Mouse (Mus musculus) forebrain, postnatal 0 days (tissue): ENCODE results near the gene Grtp1. TPM values are rescaled to one million over a fixed set of nuclear protein-coding genes. Genes with fewer than 3 reads are reported as not detected.

Experiments
- ATAC-seq: fragments of 200-750 bp; cut with Nextera tagmentation; 2 replicates; pipeline ENCODE4 v1.8.0; 2017; ENCODE audit warnings: mild to moderate bottlenecking, moderate library complexity
- DNase-seq: peaks from one replicate; pipeline ENCODE4 v3.0.0-alpha.2; 2015
- H3K27ac ChIP-seq: fragments of 300-500 bp; sonication (generic); 2 replicates; pipeline ENCODE4 v1.5.1; 2014; ENCODE audit warnings: low read depth, mild to moderate bottlenecking, antibody characterized with exemption, low read length, moderate library complexity, mixed read lengths
- H3K27me3 ChIP-seq: fragments of 300-500 bp; sonication (generic); 2 replicates; pipeline ENCODE4 v1.6.1; 2014; ENCODE audit warnings: mild to moderate bottlenecking, low read length, mixed read lengths; ENCODE audit not compliant: insufficient read depth
- H3K36me3 ChIP-seq: fragments of 300-500 bp; sonication (generic); 2 replicates; pipeline ENCODE4 v1.6.1; 2014; ENCODE audit warnings: mild to moderate bottlenecking, moderate library complexity; ENCODE audit not compliant: insufficient read depth
- H3K4me1 ChIP-seq: fragments of 300-500 bp; sonication (generic); 2 replicates; pipeline ENCODE4 v1.6.1; 2014; ENCODE audit warnings: antibody characterized with exemption; ENCODE audit not compliant: insufficient read depth
- H3K4me2 ChIP-seq: fragments of 300-500 bp; sonication (generic); 2 replicates; pipeline ENCODE4 v1.6.1; 2014; ENCODE audit warnings: low read depth, mild to moderate bottlenecking, moderate library complexity
- H3K4me3 ChIP-seq: fragments of 300-500 bp; sonication (generic); 2 replicates; pipeline ENCODE4 v1.5.1; 2014; ENCODE audit warnings: low read depth, low read length, mixed read lengths
- H3K9ac ChIP-seq: fragments of 300-500 bp; sonication (generic); 2 replicates; pipeline ENCODE4 v1.6.1; 2014; ENCODE audit warnings: mild to moderate bottlenecking
- H3K9me3 ChIP-seq: fragments of 300-500 bp; sonication (generic); 2 replicates; pipeline ENCODE4 v1.6.1; 2016; ENCODE audit warnings: low read length
- CTCF ChIP-seq: sonication (generic); IDR thresholded peaks from 2 replicates; pipeline ENCODE4 v1.5.1; 2016; ENCODE audit warnings: antibody characterized with exemption, control low read depth, low read depth
- WGBS: fragments of 180-500 bp; shearing (Covaris S2); extraction: QIAGEN DNeasy Blood & Tissue Kit; methylation state at CpG from one replicate; pipeline ENCODE4 v1.1.7; 2014; 5-methylcytosine and 5-hydroxymethylcytosine counted together
- polyA plus RNA-seq: library from polyadenylated mRNA; unstranded; fragments of >200 nt; fragmentation: Nextera tagmentation; extraction: Ambion mirVana; gene quantifications from 2 replicates; pipeline ENCODE4 v1.2.1, GENCODE M21; 2015
- total RNA-seq: library from RNA; depleted of rRNA; stranded (reverse); fragments of >200 nt; gene quantifications from 2 replicates; pipeline ENCODE4 v1.2.3, GENCODE M21; 2014

The Grtp1 gene
- total and polyA plus RNA-seq, 2 experiments from 2014 or later, result 10.8 to 17.2 TPM

DNA sequence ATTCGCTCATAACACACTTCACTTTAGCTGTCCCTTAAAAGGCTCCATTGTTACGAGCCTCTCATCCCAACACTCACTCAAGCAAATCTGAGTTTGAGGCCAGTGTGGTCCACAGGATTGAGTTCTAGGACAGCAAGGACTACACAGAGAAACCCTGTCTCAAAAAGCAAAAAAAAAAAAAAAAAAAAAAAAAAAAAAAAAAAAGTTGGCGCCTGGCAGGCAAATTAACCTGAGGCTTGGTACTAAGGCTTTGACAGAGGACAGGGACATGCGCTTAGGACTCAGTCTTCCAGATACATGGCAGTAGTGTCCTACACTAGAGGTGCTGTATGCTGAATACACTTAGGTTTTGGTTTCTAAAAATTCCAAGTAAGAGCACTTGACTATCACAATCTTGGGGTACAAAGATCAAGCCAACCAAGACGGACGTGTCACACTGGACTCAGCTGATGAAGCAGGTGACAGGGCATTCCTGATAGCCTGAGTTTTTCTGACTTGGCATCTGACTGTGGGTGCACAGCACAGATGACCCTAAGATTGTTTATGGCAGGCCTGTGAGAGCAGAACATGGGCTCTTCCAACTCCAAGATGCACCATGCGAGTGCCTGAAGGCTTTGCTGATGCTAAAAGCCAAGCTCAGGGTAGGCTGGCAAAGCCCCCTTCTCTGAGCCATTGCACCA is 23.1 kb downstream of the Grtp1 start:
- no peak overlapping the region for H3K9ac ChIP-seq
- TF ChIP-seq CTCF, result no peak
- H3K9me3 ChIP-seq, result no peaks in the 10 kb centered on the region
- peaks cover 63% of the 10 kb centered on the region for H3K36me3 ChIP-seq
- H3K27ac ChIP-seq, result no peak overlapping the region
- H3K4me1 ChIP-seq, result no peaks in the 10 kb centered on the region
- ATAC-seq (no peak), DNase-seq (no peak)
- no peak overlapping the region for H3K4me2 ChIP-seq
- no peaks in the 10 kb centered on the region for H3K27me3 ChIP-seq
- no peak overlapping the region for H3K4me3 ChIP-seq
- WGBS, result 89% methylated on average over 7 of the region's 7 CpGs

DNA sequence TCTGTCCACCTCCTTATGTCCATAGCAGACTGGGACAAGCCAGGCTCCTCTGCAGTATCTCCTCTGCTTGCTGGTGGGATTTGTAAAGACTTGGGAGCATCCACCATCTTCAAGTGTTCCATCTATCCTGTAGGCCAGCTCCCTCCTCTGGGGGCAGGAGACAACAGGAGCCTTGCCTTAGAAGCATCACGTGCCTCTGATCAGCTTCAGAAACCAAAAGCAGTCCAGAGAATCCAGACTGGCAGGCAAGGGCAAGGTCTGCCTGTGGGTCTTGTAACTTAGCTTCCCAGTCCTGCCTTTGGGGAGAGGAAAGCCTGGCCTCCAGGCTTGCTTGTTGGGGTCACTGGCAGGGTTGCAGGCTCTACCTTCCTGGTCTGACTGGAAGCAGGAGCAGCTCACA is 24.8 kb downstream of the Grtp1 start:
- Histone ChIP-seq H3K9me3 (no peaks in the 10 kb centered on the region), H3K4me3 (no peak overlapping the region), H3K27me3 (no peaks in the 10 kb centered on the region), H3K4me2 (no peak overlapping the region), H3K9ac (no peak overlapping the region), H3K36me3 (peaks cover 71% of the 10 kb centered on the region), H3K4me1 (no peaks in the 10 kb centered on the region), H3K27ac (no peak overlapping the region)
- ATAC-seq, result no peak
- 90% methylated on average over 1 of the region's 1 CpGs for WGBS
- no peak for TF ChIP-seq CTCF
- DNase-seq, result no peak

DNA sequence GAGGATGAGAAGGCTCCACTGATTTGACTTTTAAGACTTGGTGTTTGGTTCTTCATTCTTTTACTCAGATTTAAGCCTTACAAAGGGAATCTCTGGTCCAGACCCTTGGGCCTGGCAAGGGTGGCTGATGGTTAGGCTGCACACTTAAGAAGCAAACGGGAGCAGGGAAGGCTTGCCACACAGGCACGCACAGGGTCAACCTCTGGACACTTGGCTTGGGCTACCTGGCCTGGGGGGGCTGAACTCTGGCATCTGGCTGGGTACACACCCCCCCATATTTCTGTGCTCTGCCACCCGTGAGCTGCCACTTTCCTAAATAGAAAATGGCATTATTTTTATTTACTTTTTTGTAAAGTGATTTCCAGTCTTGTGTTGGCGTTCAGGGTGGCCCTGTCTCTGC is 25.6 kb downstream of the Grtp1 start:
- ATAC-seq, result no peak
- H3K36me3 ChIP-seq, result peaks cover 76% of the 10 kb centered on the region
- H3K4me2 ChIP-seq, result no peak overlapping the region
- TF ChIP-seq CTCF, result no peak
- DNase-seq, result no peak
- H3K9me3 ChIP-seq, result no peaks in the 10 kb centered on the region
- H3K27me3 ChIP-seq, result no peaks in the 10 kb centered on the region
- H3K4me3 ChIP-seq, result no peak overlapping the region
- H3K27ac ChIP-seq, result no peak overlapping the region
- WGBS, result 83% methylated on average over 4 of the region's 4 CpGs
- H3K9ac ChIP-seq, result no peak overlapping the region
- H3K4me1 ChIP-seq, result no peaks in the 10 kb centered on the region

DNA sequence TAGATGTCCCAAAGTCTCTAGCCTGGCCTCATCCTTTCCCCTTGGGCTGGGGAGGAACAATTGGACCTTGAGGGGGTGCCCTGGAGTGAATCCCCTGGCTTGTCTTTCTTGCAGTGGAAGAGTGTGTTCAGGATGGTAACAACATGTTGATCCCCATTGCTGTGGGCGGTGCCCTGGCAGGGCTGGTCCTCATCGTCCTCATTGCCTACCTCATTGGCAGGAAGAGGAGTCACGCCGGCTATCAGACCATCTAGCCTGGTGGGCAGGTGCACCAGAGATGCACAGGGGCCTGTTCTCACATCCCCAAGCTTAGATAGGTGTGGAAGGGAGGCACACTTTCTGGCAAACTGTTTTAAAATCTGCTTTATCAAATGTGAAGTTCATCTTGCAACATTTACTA is 26.1 kb downstream of the Grtp1 start:
- H3K9ac ChIP-seq, result no peak overlapping the region
- H3K36me3 ChIP-seq, result peaks cover 80% of the 10 kb centered on the region
- ATAC-seq (no peak), DNase-seq (no peak)
- no peak overlapping the region for H3K4me3 ChIP-seq
- no peak overlapping the region for H3K4me2 ChIP-seq
- no peaks in the 10 kb centered on the region for H3K27me3 ChIP-seq
- TF ChIP-seq CTCF, result no peak
- H3K9me3 ChIP-seq, result no peaks in the 10 kb centered on the region
- no peak overlapping the region for H3K27ac ChIP-seq
- 90% methylated on average over 4 of the region's 4 CpGs for WGBS
- no peaks in the 10 kb centered on the region for H3K4me1 ChIP-seq

DNA sequence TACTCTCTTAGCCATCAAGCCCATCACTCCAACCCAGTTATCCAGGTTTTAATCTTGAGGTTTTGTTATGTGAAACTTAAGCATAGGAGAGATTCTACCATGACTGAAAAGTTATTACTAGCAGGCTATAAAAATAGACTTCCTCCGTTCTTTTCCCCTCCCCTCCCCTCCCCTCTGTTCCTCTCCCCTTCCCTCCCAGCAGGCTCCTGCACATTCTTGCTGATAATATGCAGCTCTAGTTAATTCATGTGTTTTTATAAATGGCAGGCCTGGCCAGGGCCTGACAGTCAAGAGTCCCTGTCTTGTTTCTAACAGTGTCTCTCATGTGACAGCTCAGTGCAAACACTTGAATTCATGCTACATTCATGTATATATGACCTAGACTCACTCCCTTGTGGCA is 29.9 kb downstream of the Grtp1 start:
- Histone ChIP-seq H3K4me2 (no peak overlapping the region), H3K27ac (no peak overlapping the region), H3K9ac (no peak overlapping the region), H3K27me3 (no peaks in the 10 kb centered on the region), H3K4me3 (no peak overlapping the region), H3K36me3 (peaks cover 60% of the 10 kb centered on the region), H3K4me1 (no peaks in the 10 kb centered on the region), H3K9me3 (no peaks in the 10 kb centered on the region)
- TF ChIP-seq CTCF, result no peak
- ATAC-seq (no peak), DNase-seq (no peak)
- 69% methylated on average over 1 of the region's 1 CpGs for WGBS

DNA sequence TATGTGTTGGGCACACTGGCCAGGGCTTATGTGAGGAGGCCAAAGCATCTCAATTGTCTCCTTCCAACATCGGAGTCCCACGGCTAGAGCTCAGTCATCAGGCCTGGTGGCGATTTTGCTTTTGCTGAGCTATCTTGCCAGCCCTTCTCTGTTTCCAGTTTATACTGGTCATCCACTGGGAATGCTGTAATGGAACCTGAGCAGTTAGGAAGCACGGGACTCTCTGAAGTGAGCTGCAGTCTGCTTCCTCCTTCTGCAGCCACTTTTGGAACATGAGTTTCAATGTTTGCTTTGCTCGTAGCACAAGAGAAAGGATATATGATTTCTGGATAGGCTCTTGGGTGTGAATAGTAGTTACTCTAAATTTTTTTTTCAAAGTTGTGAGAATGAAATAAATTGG is 36.1 kb downstream of the Grtp1 start:
- H3K4me1 ChIP-seq, result 0 out of 2 replicates have a peak, but pooled peaks cover 6% of the 10 kb centered on the region
- no peaks in the 10 kb centered on the region for H3K9me3 ChIP-seq
- H3K36me3 ChIP-seq, result peaks cover 11% of the 10 kb centered on the region
- H3K27ac ChIP-seq, result no peak overlapping the region
- no peak overlapping the region for H3K4me3 ChIP-seq
- DNase-seq, result no peak
- no peak for ATAC-seq
- H3K27me3 ChIP-seq, result no peaks in the 10 kb centered on the region
- WGBS, result 88% methylated on average over 5 of the region's 5 CpGs
- no peak for TF ChIP-seq CTCF
- H3K9ac ChIP-seq, result no peak overlapping the region
- no peak overlapping the region for H3K4me2 ChIP-seq

DNA sequence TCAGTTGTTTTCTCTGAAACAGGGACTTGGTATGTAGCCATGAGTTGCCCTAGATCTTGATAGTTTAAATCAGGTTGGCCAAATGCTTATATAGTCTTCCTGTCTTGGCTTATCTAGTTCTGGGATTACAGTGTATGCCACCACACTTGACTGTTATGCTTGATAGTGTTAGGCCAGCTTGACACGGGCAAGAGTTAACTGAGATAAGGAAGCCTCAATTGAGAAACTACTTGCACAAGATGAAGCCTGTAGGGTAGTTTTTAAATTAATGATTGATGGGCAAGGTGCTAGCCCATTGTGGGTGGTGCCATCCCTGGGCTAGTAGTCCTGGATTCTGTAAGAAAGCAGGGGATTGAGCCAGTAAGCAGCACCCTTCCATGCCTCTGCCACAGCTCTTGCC is 36.9 kb downstream of the Grtp1 start:
- no peaks in the 10 kb centered on the region for H3K9me3 ChIP-seq
- no peak for TF ChIP-seq CTCF
- H3K9ac ChIP-seq, result no peak overlapping the region
- peaks cover 6% of the 10 kb centered on the region; the same call in 1 of the 2 replicates for H3K36me3 ChIP-seq
- 95% methylated on average over 1 of the region's 1 CpGs for WGBS
- H3K4me3 ChIP-seq, result no peak overlapping the region
- H3K27me3 ChIP-seq, result no peaks in the 10 kb centered on the region
- no peak overlapping the region for H3K4me2 ChIP-seq
- no peak for DNase-seq
- ATAC-seq, result no peak
- H3K27ac ChIP-seq, result no peak overlapping the region
- H3K4me1 ChIP-seq, result peaks cover 7% of the 10 kb centered on the region; the same call in 1 of the 2 replicates
